Mouse (Mus musculus) yolk sac, embryonic 10.5 days (tissue): ENCODE results near the gene Efna2.

ENCODE experiments used
- DNase-seq: peaks from one replicate; pipeline ENCODE4 v3.0.0-alpha.2; 2017; ENCODE audit warnings: low spot score

Efna2 gene

DNA sequence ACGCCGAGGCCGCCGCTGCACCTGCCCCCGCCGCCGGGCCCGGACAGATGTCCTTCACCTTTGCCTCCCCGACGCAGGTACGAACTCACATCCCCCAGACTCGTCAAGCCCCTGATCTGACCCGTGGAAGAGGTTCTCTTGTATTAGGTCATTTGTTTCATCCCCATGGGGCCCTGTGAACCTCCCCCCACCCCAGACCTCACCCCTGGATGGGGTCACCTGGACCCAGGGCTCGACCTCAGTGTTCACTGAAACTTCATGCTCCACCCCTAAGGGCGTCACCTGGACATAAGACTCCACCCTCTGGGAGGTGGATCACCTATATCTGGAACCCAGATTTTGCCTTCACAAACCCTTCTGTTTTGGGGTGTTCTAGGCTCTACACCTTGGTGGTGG, 36.8 kb upstream of the Efna2 start:
- DNase-seq, result no peak

DNA sequence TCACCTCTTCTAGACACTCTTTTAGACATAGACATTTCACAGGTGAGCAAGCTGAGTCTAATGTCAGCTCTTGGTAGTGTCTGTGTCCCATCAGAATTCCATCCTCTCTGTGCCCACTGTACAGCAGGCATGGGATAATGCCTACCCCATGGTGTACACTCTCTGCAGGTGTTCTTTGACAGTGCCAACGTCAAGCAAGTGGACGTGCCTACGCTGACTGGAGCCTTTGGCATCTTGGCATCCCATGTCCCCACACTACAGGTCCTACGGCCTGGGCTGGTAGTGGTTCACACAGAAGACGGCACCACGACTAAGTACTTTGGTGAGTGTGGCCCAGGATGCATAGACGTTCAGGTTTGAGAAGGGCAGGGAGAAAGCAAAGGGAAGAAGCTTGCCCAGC, 35.6 kb upstream of the Efna2 start:
- no peak for DNase-seq

- DNase-seq, result no peak
These were observed 35.1 kb upstream of the Efna2 start for GRCm38 (mm10) chr10:80144159-80144558.

GRCm38 (mm10) chr10:80144864-80145838, 34.1 kb upstream of the Efna2 start:
- no peak for DNase-seq

DNA sequence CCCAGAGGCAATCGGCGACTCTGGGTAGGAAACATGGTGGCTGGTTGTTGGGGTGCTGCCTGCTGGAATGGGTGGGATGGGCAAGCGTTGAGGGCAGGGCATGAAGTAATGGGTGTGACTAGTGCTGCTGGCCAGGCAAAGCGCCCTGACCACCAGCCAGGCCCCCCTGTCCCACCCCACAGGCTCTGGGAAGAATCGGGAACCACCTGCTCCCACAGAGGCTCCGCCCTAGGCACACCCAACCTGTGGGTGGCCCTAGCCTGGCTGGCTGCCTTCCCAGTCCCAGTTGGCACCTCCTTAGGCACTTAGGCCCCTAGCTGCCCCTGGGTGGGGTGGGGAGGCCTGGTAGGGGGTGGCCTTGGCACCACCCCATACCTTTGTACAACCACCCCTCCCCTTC, 33.4 kb upstream of the Efna2 start:
- no peak for DNase-seq

DNA sequence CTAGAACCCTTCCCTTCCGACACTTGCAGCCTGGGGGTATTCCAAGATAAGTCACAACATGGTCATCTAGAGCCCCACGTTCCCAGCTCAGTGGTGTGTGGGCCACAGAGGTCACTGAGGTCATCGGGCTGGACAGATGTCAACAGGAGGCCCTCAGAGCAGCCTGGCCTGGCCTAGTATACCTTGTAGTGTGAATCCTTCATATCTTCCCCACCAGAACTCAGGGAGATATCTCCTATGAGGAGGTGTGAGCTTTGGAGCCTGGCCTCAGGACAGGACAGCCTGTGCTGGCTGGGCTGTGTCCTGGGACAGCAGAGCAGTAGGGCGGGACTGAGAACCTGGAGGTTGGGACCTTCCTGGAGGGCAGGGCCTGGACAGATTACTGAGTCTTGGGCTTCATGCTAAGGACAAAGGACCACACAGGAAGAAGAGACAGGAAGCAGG, 32.7 kb upstream of the Efna2 start:
- no peak for DNase-seq

DNA sequence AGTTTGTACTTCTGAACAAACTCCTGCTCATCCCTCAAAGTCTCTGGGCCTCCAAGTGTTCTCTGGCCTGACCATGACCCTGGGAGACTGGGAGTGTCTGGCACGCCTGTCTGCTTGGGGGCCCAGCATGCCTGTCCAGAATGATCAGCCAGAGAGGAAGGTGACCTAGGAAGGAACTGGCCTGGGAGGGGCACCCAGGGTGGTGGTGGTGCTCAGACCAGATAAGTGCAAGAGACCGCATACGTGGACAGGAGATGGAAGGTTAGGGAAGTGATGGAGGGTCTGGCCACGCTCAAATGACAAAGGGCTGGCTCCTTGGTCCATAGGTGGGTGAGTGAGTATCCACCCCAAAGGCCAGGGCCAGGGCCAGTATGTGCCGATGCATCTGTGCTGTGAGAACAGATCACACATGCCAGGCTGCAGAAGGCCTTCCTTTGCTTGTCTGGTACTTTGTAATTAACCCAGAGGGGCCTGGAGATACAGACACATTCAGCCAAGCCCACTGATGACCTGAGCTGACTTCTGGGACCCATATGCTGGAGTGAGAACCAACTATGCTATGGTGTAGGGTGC, 32.0 kb upstream of the Efna2 start:
- DNase-seq, result no peak

GRCm38 (mm10) chr10:80147719-80148601, 31.3 kb upstream of the Efna2 start, which contains the start of gene Midn:
TSS of gene Midn (plus strand) at chr10:80148272.
- peak; percentile 94 for DNase-seq

DNA sequence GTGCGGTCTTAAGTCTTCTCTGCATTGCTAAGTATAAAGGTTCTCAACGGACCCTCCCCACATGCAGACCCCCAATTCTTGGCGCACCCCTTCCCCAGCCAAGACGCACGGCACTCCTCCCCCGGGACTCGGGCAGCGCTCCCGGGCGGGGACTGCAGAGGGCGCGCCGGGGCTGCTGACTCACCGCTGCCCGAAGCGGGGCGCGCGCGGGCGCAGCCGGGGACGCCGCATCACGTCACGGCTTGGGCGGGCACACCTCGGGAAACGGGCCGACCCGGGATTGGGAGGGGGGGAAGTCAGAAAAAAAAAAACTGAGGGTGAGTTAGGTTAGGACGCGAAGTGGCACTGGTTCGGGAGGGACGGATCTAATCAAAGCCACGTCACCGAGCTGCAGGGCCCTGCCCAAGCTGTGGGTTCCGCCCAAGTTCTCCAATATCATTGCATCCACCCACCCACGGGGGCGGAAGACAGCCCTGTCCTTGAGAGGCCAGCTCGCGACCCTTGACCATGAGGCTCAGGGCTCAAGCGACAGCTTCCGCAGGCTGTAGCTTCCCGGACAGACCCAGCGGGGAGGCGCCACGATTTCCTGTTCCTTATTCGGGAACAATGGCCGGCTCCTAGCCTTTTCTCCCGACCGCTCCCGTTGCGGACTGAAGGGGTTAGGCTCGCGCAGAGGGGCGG, 30.5 kb upstream of the Efna2 start:
- peak; percentile 94 for DNase-seq

- DNase-seq, result peak; percentile 99
These were observed 29.7 kb upstream of the Efna2 start for GRCm38 (mm10) chr10:80149291-80150225.

GRCm38 (mm10) chr10:80150226-80151210, 28.8 kb upstream of the Efna2 start:
- peak; percentile 82 for DNase-seq

- peak; percentile 71 for DNase-seq
These were observed 27.9 kb upstream of the Efna2 start for GRCm38 (mm10) chr10:80151211-80152034.

GRCm38 (mm10) chr10:80152071-80152872, 27.0 kb upstream of the Efna2 start:
- DNase-seq, result no peak

GRCm38 (mm10) chr10:80152873-80153260, 26.4 kb upstream of the Efna2 start:
- DNase-seq, result peak; percentile 72

- DNase-seq, result no peak
These were observed 25.6 kb upstream of the Efna2 start for GRCm38 (mm10) chr10:80153713-80154112.

DNA sequence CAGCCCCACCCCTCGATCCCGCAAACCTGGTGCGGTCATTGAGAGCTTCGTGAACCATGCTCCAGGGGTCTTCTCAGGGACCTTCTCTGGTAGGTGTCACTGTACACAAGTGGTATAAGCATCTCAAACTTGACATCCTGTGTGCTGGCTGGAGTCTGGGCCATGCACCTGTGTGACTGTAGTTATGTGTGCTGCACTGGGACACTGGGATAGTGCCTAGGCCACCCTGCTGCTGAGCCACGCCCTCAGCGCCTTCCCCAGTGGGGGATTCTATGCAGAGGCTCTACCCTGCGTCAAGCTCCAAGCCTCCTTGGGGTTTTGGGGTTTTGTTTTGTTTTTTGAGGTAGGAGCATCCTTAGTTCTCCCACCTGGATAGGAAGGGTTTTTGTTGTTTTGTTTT, 24.9 kb upstream of the Efna2 start:
- no peak for DNase-seq

- no peak for DNase-seq
These were observed 24.0 kb upstream of the Efna2 start for GRCm38 (mm10) chr10:80155277-80155676.
